In genomic region chr3:152133621-152134020, GRCm38 (mm10) we compare ENCODE assay signal across 17 mouse cellular contexts. TPM values are rescaled to one million over a fixed set of nuclear protein-coding genes. Genes with fewer than 3 reads are reported as not detected.
DNase-seq lines count a peak whose midpoint lies in the region; TF ChIP-seq lines count a peak whose summit lies in the region.
"Had no signal": no experiment of that assay in that cellular context is flagged by ENCODE, and none has a peak within 500 bp of the region (broad histone marks: within the 10 kb centered on the region; RNA-seq: fewer than 3 reads in every experiment).

No protein-coding gene starts in this region.

- H3K4me3 ChIP-seq in CH12.LX (replicated peaks in 1 of 3; ENCODE audit: low read depth in 2 of 3, low read length in 2 of 3, poor library complexity in 1 of 3) = no peak overlapping the region
- H3K4me3 ChIP-seq: forebrain, embryonic 15.5 days; limb, embryonic 10.5 days; liver, embryonic 15.5 days had no signal

- no peaks in the 10 kb centered on the region for H3K4me1 ChIP-seq in CH12.LX (ENCODE audit: control insufficient read depth in 1 of 2, insufficient read depth in 2 of 2)
- H3K4me1 ChIP-seq: forebrain, embryonic 15.5 days; limb, embryonic 10.5 days had no signal

- no peak for TF ChIP-seq CTCF in CH12.LX (conservative IDR thresholded peaks at IDR 0.05 in 1 of 2, IDR thresholded peaks at IDR 0.05 in 1 of 2; ENCODE audit: low read depth in 2 of 2, low read length in 2 of 2)

- H3K27me3 ChIP-seq in CH12.LX (replicated peaks) = no peaks in the 10 kb centered on the region
- H3K27me3 ChIP-seq: forebrain, embryonic 15.5 days had no signal

- 0 out of 2 replicates have a peak overlapping the region, but pooled peaks have one; percentile 35 for H3K4me2 ChIP-seq in CH12.LX (ENCODE audit: insufficient read depth, low read depth, poor library complexity, severe bottlenecking)
- H3K4me2 ChIP-seq: forebrain, embryonic 15.5 days; liver, embryonic 15.5 days had no signal

- peak; percentile 21 for DNase-seq in gastrocnemius, postnatal 25 days
- DNase-seq in gastrocnemius, postnatal 4 days (ENCODE audit: low spot score in 2 of 2) = no peak
- no peak for DNase-seq in CH12.LX (ENCODE audit: extremely low read depth)
- DNase-seq in heart, adult 9 months (ENCODE audit: low spot score in 2 of 2) = peak; percentile 72 to 75
- peak; percentile 36 to 40 for DNase-seq in heart, postnatal 14 days
- no peak for DNase-seq in right cerebral cortex, postnatal 10 days (ENCODE audit: low spot score in 2 of 2)
- DNase-seq in adrenal gland, adult 2 months = no peak
- DNase-seq in left cerebral cortex, adult 8-10 months (ENCODE audit: low spot score in 2 of 2) = no peak
- DNase-seq: cerebellum, adult 11-12 months; layer of hippocampus, adult 9-11 months had no signal

- peaks cover 2% of the 10 kb centered on the region for H3K9me3 ChIP-seq in CH12.LX (replicated peaks; ENCODE audit: low read length)
- H3K9me3 ChIP-seq: forebrain, embryonic 15.5 days; G1E; limb, embryonic 10.5 days; liver, embryonic 15.5 days had no signal

- no peaks in the 10 kb centered on the region for H3K36me3 ChIP-seq in CH12.LX (replicated peaks in 1 of 2; ENCODE audit: control insufficient read depth in 1 of 2, insufficient read depth in 1 of 2, low read length in 1 of 2)
- H3K36me3 ChIP-seq: forebrain, embryonic 15.5 days; G1E; limb, embryonic 10.5 days; liver, embryonic 15.5 days had no signal

- intact Hi-C loops in heart, postnatal 14 days (cut with DNase I) = no loop called here

- TF ChIP-seq EP300 in CH12.LX (IDR thresholded peaks at IDR 0.05; ENCODE audit: low read length) = no peak

- dilution Hi-C loops in CH12.LX (cut with MboI; ENCODE audit: extremely low pct_ligation_motif_present, extremely low pct_unique_long_range_greater_than_20kb, low sequenced_read_pairs) = no loop called here

- no peak for TF ChIP-seq POLR2A in CH12.LX (IDR thresholded peaks at IDR 0.05; ENCODE audit: low read depth, low read length)

- no peak overlapping the region for H3K9ac ChIP-seq in CH12.LX (ENCODE audit: insufficient read depth, low read depth)
- H3K9ac ChIP-seq: forebrain, embryonic 15.5 days; liver, embryonic 15.5 days had no signal

- in situ Hi-C loops in CH12.LX (cut with MboI; ENCODE audit: low pct_ligation_motif_present, low pct_unique_long_range_greater_than_20kb, low sequenced_read_pairs) = no loop called here

- TF ChIP-seq RAD21 in CH12.LX (IDR thresholded peaks at IDR 0.05; ENCODE audit: low read depth, low read length) = no peak

- H3K79me2 ChIP-seq in CH12.LX (replicated peaks; ENCODE audit: control insufficient read depth, extremely low read depth, insufficient read depth, poor library complexity, severe bottlenecking) = no peaks in the 10 kb centered on the region

- no peak overlapping the region for H3K27ac ChIP-seq in CH12.LX (ENCODE audit: insufficient read depth, low read depth)
- H3K27ac ChIP-seq: forebrain, embryonic 15.5 days; hindbrain, postnatal 0 days; kidney, postnatal 0 days; limb, embryonic 10.5 days; liver, embryonic 15.5 days had no signal

TF ChIP-seq in CH12.LX, 34 proteins besides CTCF, POLR2A, EP300 and RAD21:
- TF ChIP-seq MEF2A (IDR thresholded peaks at IDR 0.05; ENCODE audit: borderline replicate concordance, low read depth, low read length) (no peak), JUND (conservative IDR thresholded peaks at IDR 0.05; ENCODE audit: low read depth, low read length) (no peak), NELFE (IDR thresholded peaks at IDR 0.05; ENCODE audit: low read depth, low read length) (no peak), USF1 (IDR thresholded peaks at IDR 0.05; ENCODE audit: low read depth, low read length) (no peak), CHD2 (IDR thresholded peaks at IDR 0.05; ENCODE audit: low read length) (no peak), MAFK (IDR thresholded peaks at IDR 0.05; ENCODE audit: insufficient replicate concordance, low read length) (no peak), GABPA (IDR thresholded peaks at IDR 0.05; ENCODE audit: insufficient replicate concordance, low read depth, low read length) (no peak), KAT2A (IDR thresholded peaks at IDR 0.05; ENCODE audit: insufficient replicate concordance, low read length) (no peak), PAX5 (IDR thresholded peaks at IDR 0.05; ENCODE audit: low read length) (no peak), JUN (IDR thresholded peaks at IDR 0.05; ENCODE audit: insufficient read depth, low read depth, low read length) (no peak), ZC3H11A (IDR thresholded peaks at IDR 0.05; ENCODE audit: low read depth, low read length) (no peak)

RNA-seq across cellular contexts. Expression of gene Gipc2, which starts 32.4 kb away (rescaled TPM):
- total RNA-seq in gastrocnemius, postnatal 25 days (2021) = under 1 TPM; 0.24 to 0.59 TPM
- 1 to 10 TPM in 1 of 2 experiments, under 1 TPM in 1; 0.86 to 1.4 TPM for total RNA-seq in gastrocnemius, postnatal 4 days (2021)
- total RNA-seq in CH12.LX (2012; rRNA removed) (0.38 TPM in 1 of 2 replicates, not detected in the other), CH12.LX (2014; rRNA removed) (0.24 TPM in 1 of 2 replicates, not detected in the other)
- polyA plus RNA-seq in CH12.LX (2012; ENCODE audit: insufficient read length, low read depth) = 1.2 and 1.7 TPM in 2 replicates
- total RNA-seq in heart, postnatal 14 days (2021) = 1 to 10 TPM; 2.1 to 2.9 TPM
- total RNA-seq in adrenal gland, adult 2 months (2021) = 1 to 10 TPM in 1 of 2 experiments, under 1 TPM in 1; 0.52 to 1.1 TPM
- 0.11 and 0.20 TPM in 2 replicates for polyA plus RNA-seq in adrenal gland, adult 2 months (2012; rRNA removed)
- 1 to 10 TPM; 3.3 to 6.7 (median 5.0) TPM for total RNA-seq in left cerebral cortex, adult 8-10 months (2022)
- total RNA-seq: neutrophil, adult 5-6 weeks had no signal
- polyA plus RNA-seq: G1E had no signal

Comparison
In these comparisons a context has a peak if more than half of its experiments do, and no peak if none do; other contexts are left out.
1. DNase-seq: peak in gastrocnemius, postnatal 25 days (single experiment), heart, adult 9 months (2 of 2) and heart, postnatal 14 days (2 of 2); none in gastrocnemius, postnatal 4 days (0 of 2), CH12.LX (single experiment), right cerebral cortex, postnatal 10 days (0 of 2), adrenal gland, adult 2 months (single experiment) and left cerebral cortex, adult 8-10 months (0 of 2).